Mouse (Mus musculus) limb, embryonic 11.5 days (tissue): ENCODE data around the gene Mast3. TPM values are rescaled to one million over a fixed set of nuclear protein-coding genes. Genes with fewer than 3 reads are reported as not detected.

ENCODE experiments used
- ATAC-seq: fragments of 200-750 bp; cut with Nextera tagmentation; 2 replicates; pipeline ENCODE4 v1.8.0; 2017; ENCODE audit warnings: low read depth; ENCODE audit not compliant: insufficient number of reproducible peaks, low FRiP score, low TSS enrichment
- DNase-seq: peaks from one replicate; pipeline ENCODE4 v3.0.0-alpha.2; 2015; ENCODE audit warnings: low spot score
- H3K27ac ChIP-seq: fragments of 300-500 bp; sonication (generic); replicated peaks from 2 replicates; pipeline ENCODE4 v1.5.1; 2014; ENCODE audit warnings: low read depth, mild to moderate bottlenecking, low read length
- H3K27me3 ChIP-seq: fragments of 300-500 bp; sonication (generic); 2 replicates; pipeline ENCODE4 v1.6.1; 2014; ENCODE audit warnings: mild to moderate bottlenecking, low read length, mixed read lengths; ENCODE audit not compliant: control insufficient read depth, insufficient read depth
- H3K36me3 ChIP-seq: fragments of 300-500 bp; sonication (generic); 2 replicates; pipeline ENCODE4 v1.6.1; 2014; ENCODE audit warnings: mild to moderate bottlenecking, low read length, moderate library complexity, mixed read lengths; ENCODE audit not compliant: control insufficient read depth, insufficient read depth
- H3K4me1 ChIP-seq: fragments of 300-500 bp; sonication (generic); 2 replicates; pipeline ENCODE4 v1.6.1; 2014; ENCODE audit warnings: low read length, mixed read lengths; ENCODE audit not compliant: control insufficient read depth, insufficient read depth
- H3K4me2 ChIP-seq: fragments of 300-500 bp; sonication (generic); 2 replicates; pipeline ENCODE4 v1.6.1; 2014; ENCODE audit warnings: low read depth, mild to moderate bottlenecking, moderate library complexity; ENCODE audit not compliant: severe bottlenecking
- H3K4me3 ChIP-seq: fragments of 300-500 bp; sonication (generic); 2 replicates; pipeline ENCODE4 v1.5.1; 2014; ENCODE audit warnings: low read depth, low read length
- H3K9ac ChIP-seq: fragments of 300-500 bp; sonication (generic); 2 replicates; pipeline ENCODE4 v1.6.1; 2014; ENCODE audit warnings: mild to moderate bottlenecking, low read length
- H3K9me3 ChIP-seq: fragments of 300-500 bp; sonication (generic); 2 replicates; pipeline ENCODE4 v1.6.1; 2016; ENCODE audit warnings: low read length; ENCODE audit not compliant: control insufficient read depth
- WGBS: fragments of 180-500 bp; shearing (Covaris S2); extraction: QIAGEN DNeasy Blood & Tissue Kit; methylation state at CpG from one replicate; pipeline ENCODE4 v1.1.7; 2014; 5-methylcytosine and 5-hydroxymethylcytosine counted together
- polyA plus RNA-seq: library from polyadenylated mRNA; unstranded; fragments of >200 nt; fragmentation: Nextera tagmentation; extraction: Ambion mirVana; gene quantifications from 2 replicates; pipeline ENCODE4 v1.2.1, GENCODE M21; 2014

The Mast3 gene
- polyA plus RNA-seq, 1 experiment from 2014 or later = 14.6 TPM

DNA sequence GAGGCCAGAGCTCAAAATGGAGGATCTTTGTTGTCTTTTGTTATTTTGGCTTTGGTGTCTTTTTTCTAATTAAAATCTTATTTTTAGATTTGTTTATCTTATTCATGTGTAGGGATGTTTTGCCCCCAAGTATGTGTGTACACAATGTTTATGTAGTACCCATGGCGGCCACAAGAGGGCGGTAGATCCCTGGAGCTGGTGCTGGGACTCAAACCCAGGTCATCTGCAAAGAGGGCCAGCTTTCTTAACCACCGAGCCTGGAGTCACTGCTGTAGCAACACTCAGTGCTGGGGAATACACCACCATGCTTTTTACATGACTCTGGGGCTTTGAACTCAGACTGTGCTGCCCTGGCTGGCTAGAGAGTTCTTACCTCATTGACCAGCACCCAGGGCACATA, 41.5 kb downstream of the Mast3 start:
- DNase-seq = peak; percentile 82
- no peak overlapping the region for H3K9ac ChIP-seq
- no peak overlapping the region for H3K4me3 ChIP-seq
- 3% methylated on average over 3 of the region's 3 CpGs for WGBS
- H3K9me3 ChIP-seq = no peaks in the 10 kb centered on the region
- no peak overlapping the region for H3K27ac ChIP-seq
- H3K4me2 ChIP-seq = no peak overlapping the region
- no peak for ATAC-seq
- peaks cover 7% of the 10 kb centered on the region for H3K36me3 ChIP-seq
- H3K27me3 ChIP-seq = no peaks in the 10 kb centered on the region
- peaks cover 20% of the 10 kb centered on the region for H3K4me1 ChIP-seq

- H3K9me3 ChIP-seq = no peaks in the 10 kb centered on the region
- ATAC-seq = no peak
- H3K4me3 ChIP-seq = no peak overlapping the region
- H3K27me3 ChIP-seq = no peaks in the 10 kb centered on the region
- H3K4me1 ChIP-seq = peaks cover 17% of the 10 kb centered on the region
- DNase-seq = no peak
- no peak overlapping the region for H3K9ac ChIP-seq
- 72% methylated on average over 1 of the region's 1 CpGs for WGBS
- H3K27ac ChIP-seq = no peak overlapping the region
- H3K4me2 ChIP-seq = no peak overlapping the region
- peaks cover 3% of the 10 kb centered on the region; the same call in 1 of the 2 replicates for H3K36me3 ChIP-seq
These were observed 42.7 kb downstream of the Mast3 start for GRCm38 (mm10) chr8:70762118-70762517.

GRCm38 (mm10) chr8:70760775-70761406, 44.0 kb downstream of the Mast3 start, which contains the start of gene Mpv17l2:
Gene Mpv17l2 (minus strand): TSS chr8:70760946.
- peak; percentile 95 for ATAC-seq
- WGBS = 1% methylated on average over 54 of the region's 55 CpGs
- peak within 1 kb of the TSS; percentile 42; the same call in 1 of the 2 replicates for H3K27ac ChIP-seq
- H3K9ac ChIP-seq = peak within 1 kb of the TSS; percentile 59
- H3K27me3 ChIP-seq = no peaks in the 10 kb centered on the region
- H3K4me3 ChIP-seq = peak within 1 kb of the TSS; percentile 66
- H3K4me2 ChIP-seq = peak within 1 kb of the TSS; percentile 97
- peaks cover 3% of the 10 kb centered on the region; the same call in 1 of the 2 replicates for H3K36me3 ChIP-seq
- no peaks in the 10 kb centered on the region for H3K9me3 ChIP-seq
- H3K4me1 ChIP-seq = peaks cover 7% of the 10 kb centered on the region
- peak; percentile 94 for DNase-seq

DNA sequence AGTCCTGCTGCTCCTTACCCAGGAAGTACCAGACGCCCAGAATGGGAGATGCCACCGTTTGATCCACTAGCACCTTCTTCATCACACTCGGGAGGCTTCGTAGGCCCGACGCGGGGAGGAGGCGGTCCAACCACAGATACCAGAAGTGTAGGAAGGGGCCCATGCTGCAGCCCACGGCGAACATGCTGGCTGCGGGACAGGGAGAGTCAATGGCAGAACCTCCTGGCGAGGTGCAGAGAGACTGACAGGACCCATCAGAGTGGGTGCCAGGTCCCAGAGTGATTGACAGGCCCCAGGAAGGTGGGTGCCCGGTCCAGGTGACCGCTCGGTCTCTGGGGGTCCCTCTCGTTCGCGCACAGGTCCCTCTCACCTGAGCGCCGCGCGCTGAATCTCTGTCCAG, 44.5 kb downstream of the Mast3 start:
- peaks cover 3% of the 10 kb centered on the region; the same call in 1 of the 2 replicates for H3K4me1 ChIP-seq
- ATAC-seq = no peak
- 2% methylated on average over 22 of the region's 22 CpGs for WGBS

DNA sequence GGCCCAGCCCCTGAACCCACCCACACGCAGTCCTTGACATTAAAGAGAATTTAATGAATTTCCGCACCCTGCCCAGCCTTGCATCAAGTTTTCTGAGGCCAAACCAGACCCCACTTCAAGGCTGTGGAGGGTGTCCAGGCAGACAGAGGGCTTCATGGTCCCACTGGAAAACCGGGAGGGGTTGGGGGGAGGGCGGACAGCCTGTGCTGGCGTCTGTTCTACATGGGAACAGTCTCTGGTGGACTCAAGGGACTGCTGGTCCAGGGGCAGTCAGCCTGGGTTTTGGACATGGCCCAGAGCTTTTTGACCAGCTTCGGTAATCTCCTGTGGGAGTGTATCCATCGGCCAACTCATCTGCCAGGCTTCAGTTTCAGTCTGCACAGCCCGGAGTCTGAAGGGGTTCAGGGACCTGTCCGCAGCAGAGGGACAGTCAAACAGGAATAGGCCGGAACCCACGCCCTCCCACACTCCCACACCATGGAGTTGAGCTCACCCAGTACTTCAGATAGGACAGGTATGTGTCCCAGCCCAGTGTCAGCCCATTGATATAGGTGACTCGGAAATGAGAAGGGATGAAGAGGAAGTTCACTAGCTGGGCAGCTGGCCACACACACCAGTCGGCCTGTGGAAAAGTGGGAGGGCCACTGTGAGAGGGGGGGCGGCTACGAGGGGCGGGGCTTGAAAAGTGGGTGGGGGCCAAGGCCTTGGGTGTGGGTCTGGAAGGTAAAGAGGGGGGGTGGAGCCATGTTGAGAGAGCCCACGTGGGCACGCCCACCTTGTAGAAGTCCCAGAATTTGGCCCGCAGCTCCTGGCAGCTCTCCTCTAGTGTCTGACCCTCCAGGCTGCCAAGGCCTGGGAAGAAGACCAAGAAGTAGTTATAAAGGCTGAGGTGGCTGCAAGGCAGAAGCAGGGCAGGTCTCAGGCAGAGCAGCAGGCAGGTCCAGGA, 46.0 kb downstream of the Mast3 start:
- no peak overlapping the region for H3K9ac ChIP-seq
- no peak overlapping the region for H3K4me2 ChIP-seq
- H3K27ac ChIP-seq = no peak overlapping the region
- no peaks in the 10 kb centered on the region for H3K9me3 ChIP-seq
- DNase-seq = no peak
- peaks cover 3% of the 10 kb centered on the region; the same call in 1 of the 2 replicates for H3K36me3 ChIP-seq
- no peak for ATAC-seq
- H3K27me3 ChIP-seq = no peaks in the 10 kb centered on the region
- no peak overlapping the region for H3K4me3 ChIP-seq
- H3K4me1 ChIP-seq = peaks cover 8% of the 10 kb centered on the region; the same call in 1 of the 2 replicates
- WGBS = 73% methylated on average over 19 of the region's 19 CpGs

More for the DNA sequence above, 44.5 kb downstream of the Mast3 start:
- Histone ChIP-seq H3K9me3 (no peaks in the 10 kb centered on the region), H3K27ac (peak overlapping the region; percentile 42; the same call in 1 of the 2 replicates), H3K36me3 (peaks cover 3% of the 10 kb centered on the region; the same call in 1 of the 2 replicates), H3K27me3 (no peaks in the 10 kb centered on the region), H3K4me3 (peak overlapping the region; percentile 66), H3K4me2 (peak overlapping the region; percentile 97), H3K9ac (peak overlapping the region; percentile 59)
- no peak for DNase-seq

GRCm38 (mm10) chr8:70758308-70758615, 46.6 kb downstream of the Mast3 start:
- 84% methylated on average over 7 of the region's 7 CpGs for WGBS
- Histone ChIP-seq H3K4me2 (no peak overlapping the region), H3K9me3 (no peaks in the 10 kb centered on the region), H3K4me3 (no peak overlapping the region), H3K27me3 (no peaks in the 10 kb centered on the region), H3K4me1 (peaks cover 10% of the 10 kb centered on the region), H3K9ac (no peak overlapping the region), H3K27ac (no peak overlapping the region), H3K36me3 (peaks cover 3% of the 10 kb centered on the region; the same call in 1 of the 2 replicates)
- ATAC-seq (no peak), DNase-seq (no peak)

DNA sequence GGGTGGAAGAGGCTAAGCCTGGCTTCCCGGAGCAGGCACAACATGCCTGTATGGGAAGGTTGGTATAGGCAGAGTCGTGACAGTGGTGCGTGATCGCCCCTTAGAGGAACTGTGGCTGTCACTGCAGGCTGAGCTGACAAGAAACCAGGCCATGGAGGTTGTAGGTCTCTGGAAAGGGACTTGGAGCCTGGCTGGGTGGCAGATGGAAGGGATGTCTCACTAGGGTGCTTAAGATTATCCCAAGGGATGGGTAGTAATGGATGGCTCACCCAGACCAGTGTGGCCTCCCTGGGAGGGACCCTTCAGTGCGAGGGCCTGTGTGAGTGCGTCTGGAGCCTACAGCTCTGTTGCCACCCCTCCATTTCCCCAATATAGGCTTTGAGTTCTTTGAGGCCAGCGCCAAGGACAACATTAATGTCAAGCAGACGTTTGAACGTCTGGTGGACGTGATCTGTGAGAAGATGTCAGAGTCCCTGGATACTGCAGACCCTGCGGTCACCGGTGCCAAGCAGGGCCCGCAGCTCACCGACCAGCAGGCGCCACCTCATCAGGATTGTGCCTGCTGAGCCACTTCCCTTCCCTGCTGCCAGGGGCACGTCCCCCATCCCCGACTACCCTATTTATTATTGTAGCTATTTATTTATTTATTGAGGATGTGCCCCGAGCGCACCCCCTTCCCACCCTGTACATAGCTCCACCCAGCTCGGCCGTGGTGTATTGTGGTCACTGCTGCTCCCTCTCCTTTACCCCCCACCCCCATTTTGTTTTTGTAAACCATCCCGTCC, 47.1 kb downstream of the Mast3 start:
- no peak overlapping the region for H3K27ac ChIP-seq
- DNase-seq (no peak), ATAC-seq (no peak)
- H3K4me1 ChIP-seq = peaks cover 14% of the 10 kb centered on the region
- no peaks in the 10 kb centered on the region for H3K27me3 ChIP-seq
- no peak overlapping the region for H3K9ac ChIP-seq
- no peaks in the 10 kb centered on the region for H3K9me3 ChIP-seq
- no peak overlapping the region for H3K4me3 ChIP-seq
- WGBS = 77% methylated on average over 22 of the region's 22 CpGs
- H3K4me2 ChIP-seq = no peak overlapping the region
- H3K36me3 ChIP-seq = peaks cover 3% of the 10 kb centered on the region; the same call in 1 of the 2 replicates
